Mouse (Mus musculus): ENCODE measurements around the gene Tbc1d22a. TPM values are rescaled to one million over a fixed set of nuclear protein-coding genes. Genes with fewer than 3 reads are reported as not detected.
"Not testable (repeated sequence)": the region's sequence is repeated elsewhere in the genome, so short reads cannot be mapped to it uniquely, and the experiment has no call there.

The Tbc1d22a gene
- polyA plus RNA-seq, 1 experiment = 48.1 TPM

GRCm38 (mm10) chr15:86181321-86181720 lies 32.9 kb upstream of the Tbc1d22a start:
- not testable (repeated sequence) for DNase-seq (ENCODE audit: low read depth)

GRCm38 (mm10) chr15:86181941-86182439 lies 32.3 kb upstream of the Tbc1d22a start:
- no peak for DNase-seq (ENCODE audit: low read depth)

GRCm38 (mm10) chr15:86182646-86183045 lies 31.6 kb upstream of the Tbc1d22a start:
- no peak for DNase-seq (ENCODE audit: low read depth)

GRCm38 (mm10) chr15:86183484-86183883 lies 30.8 kb upstream of the Tbc1d22a start:
- DNase-seq (ENCODE audit: low read depth) = no peak

GRCm38 (mm10) chr15:86184071-86184470 lies 30.2 kb upstream of the Tbc1d22a start:
- no peak for DNase-seq (ENCODE audit: low read depth)

GRCm38 (mm10) chr15:86184851-86185688 lies 29.2 kb upstream of the Tbc1d22a start:
- DNase-seq (ENCODE audit: low read depth) = no peak

- DNase-seq (ENCODE audit: low read depth) = no peak
Measured at GRCm38 (mm10) chr15:86185689-86186569, 28.3 kb upstream of the Tbc1d22a start, which contains the start of gene Cerk. Gene Cerk, minus strand, starts transcription at chr15:86186141.

GRCm38 (mm10) chr15:86186686-86187085 lies 27.6 kb upstream of the Tbc1d22a start:
- DNase-seq (ENCODE audit: low read depth) = no peak

- DNase-seq (ENCODE audit: low read depth) = no peak
Measured at GRCm38 (mm10) chr15:86188186-86188585, 26.1 kb upstream of the Tbc1d22a start.

GRCm38 (mm10) chr15:86188746-86189470 lies 25.4 kb upstream of the Tbc1d22a start:
- DNase-seq (ENCODE audit: low read depth) = no peak

GRCm38 (mm10) chr15:86190387-86190786 lies 23.9 kb upstream of the Tbc1d22a start:
- no peak for DNase-seq (ENCODE audit: low read depth)

GRCm38 (mm10) chr15:86191505-86191904 lies 22.8 kb upstream of the Tbc1d22a start:
- DNase-seq (ENCODE audit: low read depth) = no peak

- no peak for DNase-seq (ENCODE audit: low read depth)
Measured at GRCm38 (mm10) chr15:86191933-86192332, 22.3 kb upstream of the Tbc1d22a start.

- DNase-seq (ENCODE audit: low read depth) = not testable (repeated sequence)
Measured at GRCm38 (mm10) chr15:86194676-86195453, 19.4 kb upstream of the Tbc1d22a start.

- DNase-seq (ENCODE audit: low read depth) = no peak
Measured at GRCm38 (mm10) chr15:86199052-86199451, 15.2 kb upstream of the Tbc1d22a start.

- DNase-seq (ENCODE audit: low read depth) = no peak
Measured at GRCm38 (mm10) chr15:86199482-86199881, 14.8 kb upstream of the Tbc1d22a start.

- DNase-seq (ENCODE audit: low read depth) = no peak
Measured at GRCm38 (mm10) chr15:86200169-86200568, 14.1 kb upstream of the Tbc1d22a start.

- no peak for DNase-seq (ENCODE audit: low read depth)
Measured at GRCm38 (mm10) chr15:86201095-86201494, 13.2 kb upstream of the Tbc1d22a start.

- no peak for DNase-seq (ENCODE audit: low read depth)
Measured at GRCm38 (mm10) chr15:86201696-86202330, 12.4 kb upstream of the Tbc1d22a start.

- no peak for DNase-seq (ENCODE audit: low read depth)
Measured at GRCm38 (mm10) chr15:86202640-86203039, 11.6 kb upstream of the Tbc1d22a start.
